Mouse (Mus musculus) kidney, embryonic 16.5 days (tissue): ENCODE results near the gene Zcchc10. TPM values are rescaled to one million over a fixed set of nuclear protein-coding genes. Genes with fewer than 3 reads are reported as not detected.
A peak's percentile ranks its signal among the peaks of the same experiment; 100 is the strongest.

Experiments used
- ATAC-seq: fragments of 200-750 bp; cut with Nextera tagmentation; 2 replicates; pipeline ENCODE4 v1.8.0; 2017; ENCODE audit warnings: moderate TSS enrichment; ENCODE audit not compliant: low FRiP score, low TSS enrichment
- H3K27ac ChIP-seq: fragments of 300-500 bp; sonication (generic); 2 replicates; pipeline ENCODE4 v1.5.1; 2014; ENCODE audit warnings: low read length
- H3K27me3 ChIP-seq: fragments of 300-500 bp; sonication (generic); 2 replicates; pipeline ENCODE4 v1.6.1; 2014; ENCODE audit warnings: low read length, control low read depth, mixed read lengths; ENCODE audit not compliant: insufficient read depth
- H3K36me3 ChIP-seq: fragments of 300-500 bp; sonication (generic); 2 replicates; pipeline ENCODE4 v1.6.1; 2014; ENCODE audit warnings: low read length, control low read depth, mixed read lengths; ENCODE audit not compliant: insufficient read depth
- H3K4me1 ChIP-seq: fragments of 300-500 bp; sonication (generic); 2 replicates; pipeline ENCODE4 v1.6.1; 2014; ENCODE audit warnings: low read length, control low read depth, mixed read lengths; ENCODE audit not compliant: insufficient read depth
- H3K4me2 ChIP-seq: fragments of 300-500 bp; sonication (generic); replicated peaks from 2 replicates; pipeline ENCODE4 v1.6.1; 2014; ENCODE audit warnings: low read depth, low read length
- H3K4me3 ChIP-seq: fragments of 300-500 bp; sonication (generic); 2 replicates; pipeline ENCODE4 v1.5.1; 2014; ENCODE audit warnings: mild to moderate bottlenecking, low read length
- H3K9ac ChIP-seq: fragments of 300-500 bp; sonication (generic); replicated peaks from 2 replicates; pipeline ENCODE4 v1.6.1; 2014; ENCODE audit warnings: low read length
- H3K9me3 ChIP-seq: fragments of 300-500 bp; sonication (generic); 2 replicates; pipeline ENCODE4 v1.6.1; 2016; ENCODE audit warnings: low read length, control low read depth
- WGBS: fragments of 180-500 bp; shearing (Covaris S2); extraction: QIAGEN DNeasy Blood & Tissue Kit; methylation state at CpG from one replicate; pipeline ENCODE4 v1.1.7; 2014; 5-methylcytosine and 5-hydroxymethylcytosine counted together
- polyA plus RNA-seq: library from polyadenylated mRNA; unstranded; fragments of >200 nt; fragmentation: Nextera tagmentation; extraction: Ambion mirVana; gene quantifications from 2 replicates; pipeline ENCODE4 v1.2.1, GENCODE M21; 2015

Gene Zcchc10
- polyA plus RNA-seq, 1 experiment from 2014 or later, result 19.1 TPM

- ATAC-seq, result peak; percentile 23
- H3K4me1 ChIP-seq, result peaks cover 37% of the 10 kb centered on the region
- H3K9ac ChIP-seq, result peak overlapping the region; percentile 96
- no peaks in the 10 kb centered on the region for H3K27me3 ChIP-seq
- peak overlapping the region; percentile 100 for H3K4me3 ChIP-seq
- H3K4me2 ChIP-seq, result peak overlapping the region; percentile 80
- under 1% methylated on average over 80 of the region's 80 CpGs for WGBS
- peak overlapping the region; percentile 99 for H3K27ac ChIP-seq
- no peaks in the 10 kb centered on the region for H3K9me3 ChIP-seq
- no peaks in the 10 kb centered on the region for H3K36me3 ChIP-seq
Measured at GRCm38 (mm10) chr11:53299551-53300329, 24.7 kb upstream of the Zcchc10 start.

GRCm38 (mm10) chr11:53300330-53301166 lies 23.9 kb upstream of the Zcchc10 start, which contains the start of gene Hspa4:
Hspa4 (minus strand) TSS chr11:53300457.
- peak within 1 kb of the TSS; percentile 100 for H3K4me3 ChIP-seq
- no peaks in the 10 kb centered on the region for H3K36me3 ChIP-seq
- H3K27me3 ChIP-seq, result no peaks in the 10 kb centered on the region
- H3K4me2 ChIP-seq, result peak within 1 kb of the TSS; percentile 80
- peak within 1 kb of the TSS; percentile 99 for H3K27ac ChIP-seq
- ATAC-seq, result peak; percentile 95
- under 1% methylated on average over 58 of the region's 58 CpGs for WGBS
- no peaks in the 10 kb centered on the region for H3K9me3 ChIP-seq
- H3K4me1 ChIP-seq, result peaks cover 31% of the 10 kb centered on the region
- peak within 1 kb of the TSS; percentile 96 for H3K9ac ChIP-seq

- no peak for ATAC-seq
- no peaks in the 10 kb centered on the region for H3K36me3 ChIP-seq
- H3K9ac ChIP-seq, result peak overlapping the region; percentile 73
- H3K4me3 ChIP-seq, result peak overlapping the region; percentile 100
- peak overlapping the region; percentile 99 for H3K27ac ChIP-seq
- WGBS, result 50% methylated on average over 9 of the region's 9 CpGs
- H3K4me2 ChIP-seq, result peak overlapping the region; percentile 61
- H3K9me3 ChIP-seq, result no peaks in the 10 kb centered on the region
- H3K4me1 ChIP-seq, result peaks cover 31% of the 10 kb centered on the region
- H3K27me3 ChIP-seq, result no peaks in the 10 kb centered on the region
Measured at GRCm38 (mm10) chr11:53301167-53301515, 23.3 kb upstream of the Zcchc10 start.

- Histone ChIP-seq H3K27me3 (no peaks in the 10 kb centered on the region), H3K4me3 (no peak overlapping the region), H3K27ac (no peak overlapping the region), H3K9ac (no peak overlapping the region), H3K4me1 (peaks cover 27% of the 10 kb centered on the region), H3K36me3 (no peaks in the 10 kb centered on the region), H3K4me2 (no peak overlapping the region), H3K9me3 (no peaks in the 10 kb centered on the region)
- 84% methylated on average over 14 of the region's 14 CpGs for WGBS
- no peak for ATAC-seq
Measured at GRCm38 (mm10) chr11:53304044-53304840, 20.2 kb upstream of the Zcchc10 start.

GRCm38 (mm10) chr11:53306965-53307364 lies 17.5 kb upstream of the Zcchc10 start:
- Histone ChIP-seq H3K4me2 (no peak overlapping the region), H3K36me3 (no peaks in the 10 kb centered on the region), H3K27me3 (no peaks in the 10 kb centered on the region), H3K27ac (no peak overlapping the region), H3K4me1 (peaks cover 20% of the 10 kb centered on the region), H3K9ac (no peak overlapping the region), H3K9me3 (no peaks in the 10 kb centered on the region), H3K4me3 (no peak overlapping the region)
- no peak for ATAC-seq
- WGBS, result 72% methylated on average over 2 of the region's 2 CpGs

- Histone ChIP-seq H3K9me3 (no peaks in the 10 kb centered on the region), H3K27me3 (no peaks in the 10 kb centered on the region), H3K36me3 (no peaks in the 10 kb centered on the region), H3K4me1 (peaks cover 20% of the 10 kb centered on the region), H3K27ac (peak overlapping the region; percentile 90), H3K4me2 (no peak overlapping the region), H3K4me3 (no peak overlapping the region), H3K9ac (0 out of 2 replicates have a peak overlapping the region, but pooled peaks have one; percentile 2)
- ATAC-seq, result peak; percentile 14; the same call in 1 of the 2 replicates
- WGBS, result 34% methylated on average over 10 of the region's 10 CpGs
Measured at GRCm38 (mm10) chr11:53307558-53308065, 16.9 kb upstream of the Zcchc10 start.

- H3K9me3 ChIP-seq, result no peaks in the 10 kb centered on the region
- H3K27ac ChIP-seq, result peak overlapping the region; percentile 90
- H3K4me2 ChIP-seq, result no peak overlapping the region
- H3K4me1 ChIP-seq, result peaks cover 20% of the 10 kb centered on the region
- no peak overlapping the region for H3K4me3 ChIP-seq
- no peak overlapping the region for H3K9ac ChIP-seq
- peak; percentile 82 for ATAC-seq
- H3K27me3 ChIP-seq, result no peaks in the 10 kb centered on the region
- H3K36me3 ChIP-seq, result no peaks in the 10 kb centered on the region
Measured at GRCm38 (mm10) chr11:53308251-53308864, 16.1 kb upstream of the Zcchc10 start.

- H3K4me2 ChIP-seq, result no peak overlapping the region
- peak overlapping the region; percentile 90 for H3K27ac ChIP-seq
- 45% methylated on average over 2 of the region's 2 CpGs for WGBS
- H3K4me1 ChIP-seq, result peaks cover 20% of the 10 kb centered on the region
- no peaks in the 10 kb centered on the region for H3K9me3 ChIP-seq
- no peak overlapping the region for H3K9ac ChIP-seq
- no peaks in the 10 kb centered on the region for H3K36me3 ChIP-seq
- H3K27me3 ChIP-seq, result no peaks in the 10 kb centered on the region
- H3K4me3 ChIP-seq, result no peak overlapping the region
- ATAC-seq, result peak; percentile 85
Measured at GRCm38 (mm10) chr11:53308884-53309310, 15.6 kb upstream of the Zcchc10 start.

- Histone ChIP-seq H3K9ac (no peak overlapping the region), H3K4me1 (peaks cover 23% of the 10 kb centered on the region), H3K27me3 (no peaks in the 10 kb centered on the region), H3K36me3 (no peaks in the 10 kb centered on the region), H3K27ac (0 out of 2 replicates have a peak overlapping the region, but pooled peaks have one; percentile 1), H3K9me3 (no peaks in the 10 kb centered on the region), H3K4me3 (no peak overlapping the region), H3K4me2 (no peak overlapping the region)
- WGBS, result 42% methylated on average over 1 of the region's 1 CpGs
- no peak for ATAC-seq
Measured at GRCm38 (mm10) chr11:53311385-53311784, 13.1 kb upstream of the Zcchc10 start.
